Mouse (Mus musculus): ENCODE measurements around the gene Aox4. TPM values are rescaled to one million over a fixed set of nuclear protein-coding genes. Genes with fewer than 3 reads are reported as not detected.

The Aox4 gene
- total RNA-seq, 2 experiments from 2014 or later: not detected

DNA sequence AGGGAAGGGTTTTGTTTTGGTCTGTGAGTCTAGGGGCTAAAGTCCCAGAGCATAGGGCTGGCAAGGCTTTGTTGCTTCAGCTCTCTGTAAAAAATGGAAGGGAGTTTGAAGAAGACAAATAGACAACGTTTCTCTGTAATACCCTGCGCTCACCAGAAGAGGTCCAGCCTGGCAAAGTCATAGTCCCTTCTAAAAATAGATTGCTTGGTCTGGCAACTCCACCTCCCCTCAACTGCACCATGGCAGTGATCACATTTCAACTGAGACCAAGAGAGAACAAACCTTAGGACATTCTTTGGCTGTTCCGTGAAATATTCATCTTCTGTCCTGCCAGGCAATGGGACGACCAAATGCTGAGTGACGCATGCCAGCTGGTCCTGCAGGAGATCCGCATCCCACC lies 30.1 kb downstream of the Aox4 start:
- peak; percentile 35; the same call in 1 of the 2 replicates for ATAC-seq (replicated peaks; ENCODE audit: poor library complexity, severe bottlenecking)

DNA sequence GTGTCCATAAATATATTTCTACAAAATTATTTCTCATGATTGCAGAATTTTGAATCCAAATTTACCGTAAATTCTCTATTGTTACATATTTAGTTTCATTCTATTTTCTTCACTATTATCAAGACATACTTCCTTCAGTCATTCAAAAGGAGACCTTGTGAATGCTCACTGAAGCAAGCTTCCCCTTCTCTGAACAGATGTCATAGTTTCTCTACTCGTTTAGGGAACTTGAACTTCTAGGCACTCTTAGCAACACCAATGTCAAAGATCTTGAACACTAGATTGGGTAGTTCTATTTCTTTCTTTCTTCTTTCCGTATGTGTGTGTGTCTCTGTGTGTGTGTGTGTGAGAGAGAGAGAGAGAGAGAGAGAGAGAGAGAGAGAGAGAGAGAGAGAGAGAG lies 34.3 kb downstream of the Aox4 start:
- no peak; the same call in 1 of the 2 replicates for ATAC-seq (replicated peaks; ENCODE audit: poor library complexity, severe bottlenecking)

DNA sequence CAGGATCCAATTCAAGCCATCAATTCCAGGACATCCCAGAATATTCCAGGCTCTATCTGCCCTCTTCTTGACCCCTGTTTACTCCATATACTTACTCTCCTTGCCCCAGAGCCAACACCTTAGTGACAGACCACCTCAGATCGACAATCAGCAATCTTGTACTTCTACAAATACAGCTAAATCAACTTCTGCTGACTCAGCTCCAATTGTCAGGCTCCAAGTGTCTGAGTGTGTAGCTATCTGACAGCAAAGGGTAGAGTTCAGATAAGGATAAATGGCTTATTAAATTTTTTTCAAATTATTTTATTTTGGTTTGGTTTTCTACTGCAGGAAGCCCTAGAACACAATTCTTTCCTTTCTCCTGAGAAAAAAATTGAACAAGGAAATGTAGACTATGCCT lies 38.3 kb downstream of the Aox4 start:
- ATAC-seq (replicated peaks; ENCODE audit: poor library complexity, severe bottlenecking): no peak

DNA sequence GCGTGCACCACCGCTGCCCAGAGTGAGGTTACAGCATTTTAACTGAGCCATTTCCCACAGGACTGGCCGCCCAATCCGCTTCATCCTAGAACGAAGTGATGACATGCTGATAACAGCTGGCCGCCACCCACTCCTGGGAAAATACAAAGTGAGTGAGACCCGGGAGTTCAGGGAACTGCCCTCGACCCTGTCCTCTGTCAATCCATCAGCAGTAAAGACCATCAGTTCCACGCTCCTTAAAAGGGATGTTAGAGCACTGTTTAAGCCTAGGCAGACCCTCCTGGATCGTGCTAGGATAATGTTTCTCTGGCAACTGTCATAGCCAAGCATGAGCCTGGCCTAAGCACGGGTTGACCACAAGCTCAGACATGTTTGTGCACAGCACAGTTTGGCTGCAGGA lies 43.3 kb downstream of the Aox4 start:
- no peak for ATAC-seq (replicated peaks; ENCODE audit: poor library complexity, severe bottlenecking)

DNA sequence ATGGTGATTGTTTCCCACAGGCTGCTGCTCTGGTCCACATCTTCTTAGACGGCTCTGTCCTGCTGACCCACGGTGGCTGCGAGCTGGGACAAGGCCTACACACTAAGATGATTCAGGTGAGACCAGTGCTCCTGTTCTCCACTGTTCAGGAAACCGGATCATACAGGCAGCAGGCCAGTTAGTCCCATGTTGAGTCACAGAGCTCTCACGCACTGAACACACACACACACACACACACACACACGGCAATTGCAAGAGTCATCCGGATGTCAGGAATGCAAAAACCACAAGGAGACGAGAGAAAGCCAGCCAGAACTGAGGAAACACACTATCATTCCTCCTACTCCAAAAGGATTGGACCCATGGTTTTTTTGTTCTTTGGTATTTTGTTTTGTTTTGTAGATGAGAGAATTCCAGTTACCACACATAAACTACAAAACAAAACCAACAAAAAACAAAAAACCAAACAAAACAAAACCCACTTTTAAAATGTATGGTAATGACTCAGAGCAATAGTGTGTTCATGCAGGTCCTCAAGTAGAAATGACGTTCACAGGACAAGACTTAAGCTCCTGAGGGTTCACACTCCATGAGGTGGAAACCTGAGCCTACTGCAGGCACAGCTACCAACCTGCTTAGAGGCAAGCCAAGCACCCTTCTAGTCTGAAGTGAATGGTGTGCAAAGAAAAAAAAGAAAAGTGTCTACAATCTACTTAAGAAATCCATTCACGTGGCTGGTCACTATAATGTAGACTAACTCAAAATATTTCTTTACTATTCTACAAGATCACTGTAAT lies 47.2 kb downstream of the Aox4 start:
- no peak for ATAC-seq (replicated peaks; ENCODE audit: poor library complexity, severe bottlenecking)

DNA sequence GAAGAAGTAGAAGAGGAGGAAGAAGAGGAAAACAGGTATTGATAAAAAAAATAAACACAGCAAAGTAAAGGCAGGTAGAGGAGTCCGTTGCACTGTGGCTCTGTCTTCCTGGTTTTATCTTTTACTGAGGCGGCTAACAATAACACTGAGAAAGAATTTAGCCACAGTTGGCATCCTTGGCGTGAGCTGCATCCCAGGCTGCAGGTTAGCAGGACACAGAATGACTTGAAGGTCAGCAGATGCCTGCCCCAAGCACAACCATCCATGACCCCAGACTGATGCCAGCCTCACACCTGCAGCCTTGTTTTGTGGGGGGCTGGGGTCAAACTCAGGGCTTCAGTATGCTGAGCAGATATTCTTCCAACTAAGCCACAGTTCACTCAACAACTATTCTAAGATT lies 50.1 kb downstream of the Aox4 start:
- no peak for ATAC-seq (replicated peaks; ENCODE audit: poor library complexity, severe bottlenecking)

DNA sequence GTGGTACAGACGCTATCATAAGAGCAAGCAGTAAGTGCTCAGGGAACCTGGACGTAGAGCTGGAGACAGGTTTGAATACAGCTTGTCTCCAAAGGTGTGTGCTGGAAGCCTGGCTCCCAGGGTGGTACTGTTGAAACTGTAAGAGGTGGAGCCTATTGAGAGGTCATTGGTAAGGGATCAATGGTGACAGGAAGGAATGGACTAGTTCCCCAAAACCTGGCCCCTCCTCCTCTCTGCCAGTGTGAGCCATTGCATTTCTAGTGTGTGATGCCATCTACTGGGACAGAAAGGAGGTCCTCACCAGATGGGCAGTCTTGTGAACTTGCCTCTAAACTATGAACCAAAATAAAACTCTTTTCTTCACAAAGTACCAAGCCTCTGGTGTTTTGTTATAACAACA lies 58.0 kb downstream of the Aox4 start:
- peak; percentile 82 for ATAC-seq (replicated peaks; ENCODE audit: poor library complexity, severe bottlenecking)

DNA sequence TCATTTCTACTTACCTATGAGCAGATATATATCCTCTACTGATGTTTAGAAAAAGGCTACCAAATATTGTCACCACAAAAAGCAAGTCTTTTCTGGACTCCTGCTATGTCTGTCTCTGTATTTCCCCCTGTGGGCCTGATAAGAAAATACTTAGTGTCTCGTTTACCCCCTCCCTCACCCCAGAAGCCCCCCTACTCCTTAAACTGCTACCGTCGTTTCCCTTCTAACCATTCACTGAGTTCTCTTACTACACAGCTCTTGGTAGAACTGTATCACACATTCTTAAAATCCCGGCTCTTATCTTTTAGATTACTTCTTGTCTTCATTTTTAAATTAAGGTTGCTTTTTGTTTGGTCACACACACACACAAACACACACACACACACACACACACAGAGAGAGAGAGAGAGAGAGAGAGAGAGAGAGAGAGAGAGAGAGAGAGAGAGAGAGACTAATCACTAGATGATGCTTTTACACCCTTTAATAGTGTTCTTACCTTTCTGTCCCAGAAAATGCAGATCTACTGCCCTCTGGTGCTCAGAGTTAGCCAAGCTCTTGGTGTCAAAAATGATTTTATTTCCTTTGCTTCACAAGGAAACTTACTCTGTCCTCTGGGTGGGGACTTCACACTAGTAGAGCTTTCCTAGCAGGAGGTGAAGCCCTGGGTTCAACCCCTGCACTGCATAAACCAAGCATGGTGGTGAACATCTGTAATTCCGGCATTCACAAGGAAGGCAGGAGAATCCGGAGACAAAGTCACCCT lies 60.8 kb downstream of the Aox4 start:
- peak; percentile 62 for ATAC-seq (replicated peaks; ENCODE audit: poor library complexity, severe bottlenecking)

DNA sequence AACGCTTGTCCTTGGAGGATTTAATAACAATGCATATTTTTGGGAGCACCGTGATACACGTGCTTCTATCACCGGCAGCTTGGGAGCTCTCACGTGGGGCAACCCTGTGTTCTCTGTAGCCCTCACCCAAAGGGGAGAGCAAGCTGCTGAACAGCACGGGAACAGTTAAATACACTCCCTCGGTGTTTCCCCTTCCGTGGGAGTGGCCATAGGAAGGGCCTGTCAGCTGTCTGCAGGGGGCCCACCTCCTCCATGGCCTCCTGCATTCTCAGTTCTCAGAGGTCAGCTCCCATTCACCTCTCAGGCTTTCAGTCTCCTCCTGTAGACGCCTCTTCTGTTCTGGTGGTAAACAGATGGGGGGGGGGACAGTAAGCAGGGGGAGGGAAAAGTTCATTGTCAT lies 65.7 kb downstream of the Aox4 start:
- ATAC-seq (replicated peaks; ENCODE audit: poor library complexity, severe bottlenecking): 0 out of 2 replicates have a peak, but pooled peaks have one; percentile 40

DNA sequence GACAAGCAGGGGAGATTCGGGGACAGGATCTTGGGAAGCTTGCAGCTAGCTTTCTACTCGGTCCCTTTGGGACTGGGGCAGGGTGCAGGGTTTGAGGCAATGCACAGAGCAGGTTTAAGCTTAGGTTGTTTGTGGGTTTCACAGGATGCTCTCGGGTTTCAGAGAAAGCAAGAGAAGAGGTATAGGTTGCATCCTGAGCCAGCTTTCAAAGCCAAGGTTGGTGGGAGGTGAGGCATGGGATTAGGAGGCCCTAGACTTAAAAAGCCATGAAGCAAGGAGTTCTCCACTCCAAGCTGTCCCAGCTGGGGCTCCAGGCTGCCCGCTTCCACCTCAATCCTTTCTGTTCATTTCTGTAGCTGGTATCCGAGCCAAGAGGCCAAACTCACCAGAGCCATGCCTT lies 67.8 kb downstream of the Aox4 start, which contains the start of gene Aox2:
Aox2 (plus strand) TSS at position 301 of the 400 bp plus-strand sequence.
- no peak for ATAC-seq (replicated peaks; ENCODE audit: poor library complexity, severe bottlenecking)

DNA sequence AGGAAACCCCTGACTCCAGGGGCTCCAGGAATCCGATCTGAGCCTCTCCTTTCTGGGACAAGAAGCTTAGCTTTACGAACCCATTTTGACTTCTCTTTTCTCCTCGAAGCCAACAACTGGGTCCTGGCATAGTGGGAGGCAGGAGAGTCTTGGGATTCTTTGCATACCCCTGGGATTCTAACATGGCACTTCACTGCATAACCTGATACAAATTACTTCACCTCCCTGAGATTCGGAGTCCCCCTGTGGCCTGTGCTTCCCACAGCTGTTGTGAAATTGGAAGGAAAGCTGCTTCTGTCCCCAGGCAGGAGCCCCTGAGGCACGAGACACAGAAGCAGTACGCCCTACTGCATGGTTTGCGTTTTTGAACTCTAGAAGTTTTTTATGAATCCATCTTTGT lies 68.3 kb downstream of the Aox4 start:
- ATAC-seq (replicated peaks; ENCODE audit: poor library complexity, severe bottlenecking): no peak

DNA sequence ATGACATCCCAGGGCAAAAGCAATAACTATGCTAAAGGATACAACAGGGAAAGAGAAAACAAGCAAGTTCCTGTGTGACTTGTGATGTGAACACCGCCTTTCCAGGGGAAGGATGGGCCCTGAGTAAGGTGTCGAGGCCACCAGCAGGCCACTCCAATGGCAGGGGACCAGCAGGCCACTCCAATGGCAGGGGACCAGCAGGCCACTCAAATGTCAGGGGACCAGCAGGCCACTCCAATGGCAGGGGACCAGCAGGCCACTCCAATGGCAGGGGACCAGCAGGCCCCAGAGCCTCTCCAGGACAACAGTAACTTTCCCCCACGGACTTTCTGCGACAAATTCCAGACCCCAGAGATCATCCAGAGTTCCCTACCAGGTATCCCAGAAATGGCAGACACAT lies 70.2 kb downstream of the Aox4 start:
- ATAC-seq (replicated peaks; ENCODE audit: poor library complexity, severe bottlenecking): no peak

DNA sequence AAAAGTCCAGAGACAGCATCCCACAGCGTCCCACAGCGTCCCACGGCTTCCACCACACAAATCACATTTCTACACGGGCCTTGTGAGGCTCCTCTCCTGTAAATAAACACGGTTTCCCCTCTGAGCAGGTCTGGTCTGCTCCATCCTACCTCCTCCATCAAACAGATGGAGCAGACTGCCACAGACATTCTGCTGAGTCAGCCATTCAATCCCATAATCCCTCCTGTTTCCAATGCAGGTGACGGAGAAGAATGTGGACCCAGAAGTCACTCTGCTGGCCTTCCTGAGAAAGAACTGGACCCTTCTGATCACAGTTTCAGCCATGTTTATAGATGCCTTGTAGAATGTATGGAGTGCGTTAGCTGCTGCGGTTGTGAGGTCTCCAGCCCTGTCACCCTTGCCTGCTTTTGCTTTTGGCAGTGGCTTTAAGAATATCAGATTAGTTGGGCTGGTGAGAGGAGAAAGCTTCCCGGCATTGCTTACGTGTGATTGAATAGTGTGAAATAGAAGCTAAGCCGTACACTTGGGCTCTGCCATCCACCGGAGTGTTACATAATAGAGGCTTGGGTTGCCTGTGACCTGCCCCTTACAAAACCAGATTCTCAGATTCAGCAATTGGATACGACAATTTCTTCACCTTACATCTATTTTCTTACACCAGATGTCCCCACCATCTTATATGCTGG lies 70.9 kb downstream of the Aox4 start:
- ATAC-seq (replicated peaks; ENCODE audit: poor library complexity, severe bottlenecking): no peak

DNA sequence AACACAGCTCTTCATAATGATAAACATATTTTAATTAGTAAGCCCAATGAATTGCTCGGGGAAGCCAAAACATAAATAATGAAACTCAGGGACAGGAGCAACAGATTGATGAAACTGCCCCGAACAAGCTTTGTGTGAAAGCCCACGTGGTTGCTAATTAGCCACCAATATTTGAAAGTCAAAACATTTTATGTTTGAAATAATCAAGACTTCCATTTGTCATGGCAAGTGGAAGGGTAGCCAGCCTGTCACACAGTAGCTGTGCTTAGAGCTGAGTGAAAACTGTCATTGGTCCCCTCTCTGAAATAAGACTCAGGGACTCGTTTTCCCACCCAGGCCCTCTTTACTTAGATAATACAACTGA lies 71.4 kb downstream of the Aox4 start:
- ATAC-seq (replicated peaks; ENCODE audit: poor library complexity, severe bottlenecking): no peak

DNA sequence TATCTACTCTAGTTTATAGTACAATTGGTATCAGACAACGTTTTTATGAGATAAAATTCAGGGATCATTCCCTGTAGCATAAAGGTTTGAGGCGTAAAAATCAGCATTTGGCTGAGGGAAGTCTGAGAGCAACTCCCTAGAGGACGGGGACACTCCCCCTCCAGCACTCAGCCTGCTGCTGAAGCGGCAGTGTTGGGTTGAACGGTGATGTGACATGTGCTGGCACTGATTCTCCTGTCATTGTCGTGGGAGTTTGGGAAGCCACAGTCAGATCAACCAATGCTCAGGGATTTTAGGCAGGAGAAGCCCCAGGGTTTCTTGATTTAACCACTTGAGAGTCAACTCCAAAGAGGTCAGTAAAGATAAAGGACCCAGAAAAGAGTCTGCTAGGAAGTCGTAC lies 74.3 kb downstream of the Aox4 start:
- ATAC-seq (replicated peaks; ENCODE audit: poor library complexity, severe bottlenecking): no peak

DNA sequence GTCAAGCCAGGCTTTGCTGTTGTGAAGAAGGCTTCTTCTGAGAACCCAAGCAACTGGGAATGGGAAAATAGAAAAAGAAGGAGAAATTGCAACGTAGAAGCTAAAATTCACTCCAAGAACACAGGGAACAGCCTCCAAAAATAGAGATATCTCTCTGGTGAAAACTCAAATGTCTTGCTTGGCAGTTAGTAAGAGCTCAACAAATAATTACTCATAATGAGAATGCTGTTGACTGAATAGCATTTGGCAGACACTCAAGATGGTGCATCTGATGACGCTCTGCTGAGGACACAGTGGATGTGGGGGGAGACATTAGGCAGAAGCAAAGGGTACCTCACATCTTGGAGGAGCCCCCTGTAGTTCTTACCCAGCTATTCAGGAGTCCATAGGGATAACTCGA lies 77.9 kb downstream of the Aox4 start:
- no peak for ATAC-seq (replicated peaks; ENCODE audit: poor library complexity, severe bottlenecking)

DNA sequence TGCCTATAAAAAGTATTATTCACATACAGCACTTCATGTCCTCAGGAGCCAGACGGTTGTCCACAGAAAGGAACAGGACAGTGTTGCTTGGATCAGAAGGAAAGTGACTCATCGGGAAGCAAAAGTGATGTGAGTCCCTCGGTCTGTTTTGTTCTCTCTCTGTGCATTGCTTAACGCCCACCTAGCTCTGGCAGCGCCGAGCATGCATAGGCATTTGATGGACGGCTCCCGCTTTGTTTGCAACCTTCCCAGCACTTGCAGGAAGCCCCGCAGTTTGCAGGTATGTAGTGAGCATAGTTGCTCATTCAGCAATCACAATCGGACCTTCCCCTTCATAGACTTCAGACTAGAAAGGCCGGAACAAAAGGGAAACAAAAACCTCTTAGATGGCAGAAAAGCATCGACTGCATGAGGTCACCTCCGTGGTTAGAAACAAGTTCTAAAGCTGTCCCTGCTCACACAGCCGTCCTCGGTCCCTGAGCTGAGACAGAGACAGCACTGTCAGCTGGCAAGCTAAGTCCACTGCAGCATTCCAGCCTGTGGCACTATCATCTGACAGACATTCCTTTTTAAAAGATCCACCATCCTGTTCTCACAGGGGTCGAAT lies 79.8 kb downstream of the Aox4 start:
- no peak for ATAC-seq (replicated peaks; ENCODE audit: poor library complexity, severe bottlenecking)

DNA sequence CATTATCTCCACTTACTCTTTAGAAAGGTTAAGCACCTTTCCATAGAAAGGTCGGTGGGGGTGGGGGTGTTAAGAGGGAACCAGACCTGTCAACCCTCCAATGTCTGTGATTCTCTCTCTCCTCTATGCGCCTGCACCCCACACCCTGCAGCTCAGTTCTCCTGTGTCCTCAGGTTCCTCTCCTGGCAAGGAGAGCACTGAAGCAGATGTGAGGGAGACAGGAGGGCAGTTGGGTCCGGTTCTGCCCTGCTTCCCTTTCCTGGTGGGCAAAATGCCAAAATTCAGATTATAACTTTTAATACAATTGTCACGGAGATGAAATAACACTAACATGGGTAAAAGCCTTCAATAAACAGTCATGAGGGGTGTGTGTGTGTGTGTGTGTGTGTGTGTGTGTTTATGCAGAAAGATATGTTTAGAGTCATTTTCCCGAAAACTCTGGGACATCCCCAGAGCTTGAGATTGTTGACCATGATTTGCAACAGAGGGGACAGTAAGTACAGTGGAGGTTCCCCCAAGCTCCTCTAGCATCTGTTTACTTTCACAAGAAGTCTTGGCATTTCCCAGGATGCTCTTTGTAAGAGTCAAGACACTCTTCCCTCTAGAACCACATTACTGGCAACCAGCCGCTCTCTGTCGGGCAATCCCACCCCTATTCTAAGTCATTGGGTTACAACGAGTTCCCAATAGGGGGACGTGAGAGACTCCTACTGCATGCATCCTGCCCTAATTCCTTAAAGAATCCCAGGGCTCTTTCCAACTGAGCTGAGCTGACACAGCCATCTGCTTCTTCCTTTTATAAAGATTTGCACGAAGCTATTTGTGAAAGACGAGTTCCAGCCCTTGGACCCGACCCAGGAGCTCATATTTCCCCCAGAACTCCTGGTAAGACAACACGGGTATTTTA lies 81.5 kb downstream of the Aox4 start:
- ATAC-seq (replicated peaks; ENCODE audit: poor library complexity, severe bottlenecking): no peak

DNA sequence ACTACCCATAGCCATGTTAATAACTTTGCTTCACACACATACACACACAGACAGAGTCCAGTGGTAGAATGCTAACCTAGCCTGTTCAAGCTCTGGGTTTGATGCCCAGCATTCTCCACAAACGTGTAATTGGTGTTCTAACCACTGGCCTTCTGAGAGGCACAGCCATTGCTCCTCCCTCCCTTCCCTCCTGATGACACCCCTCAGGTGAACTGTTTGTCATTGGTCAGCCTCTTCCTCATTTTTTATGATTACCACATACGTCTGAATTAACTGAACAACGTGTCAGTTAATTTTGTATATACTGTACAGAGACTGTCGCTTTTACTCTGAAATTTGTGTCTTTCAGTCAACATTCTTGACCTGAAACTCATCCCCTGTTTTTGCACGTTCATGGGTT lies 84.5 kb downstream of the Aox4 start:
- peak; percentile 67 for ATAC-seq (replicated peaks; ENCODE audit: poor library complexity, severe bottlenecking)

DNA sequence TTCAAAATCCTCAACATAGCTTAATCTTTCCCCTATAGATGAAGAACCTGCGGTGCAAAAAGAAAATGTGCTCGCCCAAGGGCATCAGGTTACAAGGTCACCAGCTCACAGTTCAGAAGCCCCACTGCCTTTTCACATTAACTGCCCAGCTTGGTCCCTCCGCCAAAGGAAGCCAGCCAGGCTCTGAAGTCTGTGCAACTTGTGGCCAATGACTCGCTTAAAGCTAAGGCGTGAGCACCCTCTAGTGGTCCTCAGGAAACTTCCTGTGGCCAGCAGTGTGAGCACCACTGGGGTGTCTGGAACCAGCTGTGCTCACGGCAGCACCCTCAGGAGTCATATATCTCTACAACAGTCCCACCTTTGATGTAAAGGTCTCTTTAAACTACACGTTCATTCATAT lies 86.1 kb downstream of the Aox4 start:
- peak; percentile 93 for ATAC-seq (replicated peaks; ENCODE audit: poor library complexity, severe bottlenecking)

Measured in granulocyte monocyte progenitor cell, adult 5-6 weeks (primary cell).